Mouse (Mus musculus): Measurements from ENCODE around the gene Nfkbib. TPM values are rescaled to one million over a fixed set of nuclear protein-coding genes. Genes with fewer than 3 reads are reported as not detected.
A peak's percentile ranks its signal among the peaks of the same experiment; 100 is the strongest.

The Nfkbib gene
- polyA plus RNA-seq, 1 experiment from 2014 or later = 50.5 TPM

- 84% methylated on average over 12 of the region's 12 CpGs for WGBS
Measured at GRCm38 (mm10) chr7:28774164-28774563, 6.9 kb upstream of the Nfkbib start.

DNA sequence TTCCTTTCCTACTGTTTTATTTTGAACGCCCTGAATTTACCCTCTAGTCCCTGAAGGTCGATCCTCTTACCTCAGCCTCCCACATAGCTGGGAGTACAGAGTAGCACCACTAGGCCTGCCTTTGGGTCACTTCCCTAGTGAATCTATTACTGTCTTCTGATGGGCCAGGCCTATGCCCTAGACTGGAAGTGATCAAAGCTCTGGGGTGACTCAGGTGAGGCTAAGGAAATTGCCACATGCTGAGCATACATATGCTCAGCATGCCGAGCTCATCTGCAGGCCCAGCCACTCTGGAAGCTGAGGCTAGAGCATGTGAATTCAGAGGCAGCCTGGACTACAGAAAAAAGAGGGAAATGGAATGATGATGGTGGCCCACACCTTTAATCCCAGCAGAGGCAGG, 5.9 kb upstream of the Nfkbib start:
- Histone ChIP-seq H3K4me1 (no peaks in the 10 kb centered on the region), H3K27ac (no peak overlapping the region), H3K9me3 (replicated peaks) (no peaks in the 10 kb centered on the region), H3K36me3 (peaks cover 44% of the 10 kb centered on the region), H3K27me3 (ENCODE audit: low read depth, poor library complexity, severe bottlenecking) (no peaks in the 10 kb centered on the region), H3K4me3 (no peak overlapping the region)
- no peak for DNase-seq (ENCODE audit: low spot score)
- 82% methylated on average over 3 of the region's 3 CpGs for WGBS

More at GRCm38 (mm10) chr7:28774164-28774563, 6.9 kb upstream of the Nfkbib start:
- no peak overlapping the region for H3K4me3 ChIP-seq
- no peaks in the 10 kb centered on the region for H3K9me3 ChIP-seq (replicated peaks)
- no peaks in the 10 kb centered on the region for H3K27me3 ChIP-seq (ENCODE audit: low read depth, poor library complexity, severe bottlenecking)
- DNase-seq (ENCODE audit: low spot score) = no peak
- peaks cover 48% of the 10 kb centered on the region for H3K36me3 ChIP-seq
- no peaks in the 10 kb centered on the region for H3K4me1 ChIP-seq
- H3K27ac ChIP-seq = peak overlapping the region; percentile 9; the same call in 1 of the 2 replicates

DNA sequence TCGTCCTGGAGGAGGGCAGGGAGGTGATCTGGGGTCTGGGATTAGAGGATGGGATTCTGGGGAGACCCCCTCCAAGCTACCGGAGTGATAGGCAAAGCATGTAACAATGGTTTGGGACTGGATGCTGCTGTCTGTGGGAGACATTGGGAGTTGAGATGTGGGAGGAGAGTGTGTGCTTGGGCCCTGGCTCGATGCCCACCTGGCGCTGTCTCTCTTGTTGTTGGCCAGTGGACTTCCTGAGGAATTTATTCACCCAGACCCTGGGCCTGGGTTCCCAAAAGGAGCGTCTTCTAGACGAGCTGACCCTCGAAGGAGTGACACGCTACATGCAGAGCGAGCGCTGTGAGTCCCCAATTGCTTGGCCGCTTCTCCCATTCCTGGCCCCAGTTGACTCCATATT, 4.6 kb upstream of the Nfkbib start:
- no peak overlapping the region for H3K4me3 ChIP-seq
- peaks cover 11% of the 10 kb centered on the region for H3K4me1 ChIP-seq
- H3K27me3 ChIP-seq (ENCODE audit: low read depth, poor library complexity, severe bottlenecking) = no peaks in the 10 kb centered on the region
- no peak overlapping the region for H3K27ac ChIP-seq
- 93% methylated on average over 11 of the region's 11 CpGs for WGBS
- H3K9me3 ChIP-seq (replicated peaks) = no peaks in the 10 kb centered on the region
- DNase-seq (ENCODE audit: low spot score) = no peak
- H3K36me3 ChIP-seq = peaks cover 34% of the 10 kb centered on the region

- H3K9me3 ChIP-seq (replicated peaks) = no peaks in the 10 kb centered on the region
- 92% methylated on average over 3 of the region's 3 CpGs for WGBS
- H3K4me1 ChIP-seq = peaks cover 21% of the 10 kb centered on the region
- no peaks in the 10 kb centered on the region for H3K27me3 ChIP-seq (ENCODE audit: low read depth, poor library complexity, severe bottlenecking)
- no peak for DNase-seq (ENCODE audit: low spot score)
- peaks cover 27% of the 10 kb centered on the region for H3K36me3 ChIP-seq
- no peak overlapping the region for H3K27ac ChIP-seq
- H3K4me3 ChIP-seq = no peak overlapping the region
Measured at GRCm38 (mm10) chr7:28770309-28770708, 3.0 kb upstream of the Nfkbib start.

DNA sequence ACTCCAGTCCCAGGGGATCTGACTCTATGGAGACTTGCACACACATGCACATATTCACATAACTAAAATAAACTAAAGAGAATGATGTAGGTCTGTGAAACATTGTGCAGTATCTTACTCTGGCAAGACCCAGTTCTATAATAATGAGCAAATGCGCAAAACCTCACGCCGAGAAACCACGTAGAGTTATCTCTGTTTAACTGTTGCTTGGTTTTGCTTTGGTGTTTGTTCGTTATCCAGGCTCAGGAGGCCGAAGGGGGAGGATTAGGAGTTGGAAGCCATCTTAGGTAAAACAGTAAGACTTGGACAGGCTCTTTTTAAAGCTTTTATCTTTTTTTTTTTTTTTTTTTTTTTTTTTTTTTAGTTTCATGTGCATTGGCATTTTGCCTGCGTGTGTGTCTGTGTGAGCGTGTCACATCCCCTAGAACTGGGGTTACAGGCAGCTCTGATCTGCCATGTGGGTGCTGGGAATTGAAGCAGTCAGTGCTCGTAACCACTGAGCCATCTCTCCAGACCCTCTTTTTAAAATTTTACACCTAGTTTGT, 2.2 kb upstream of the Nfkbib start:
- H3K27ac ChIP-seq = no peak overlapping the region
- no peak for DNase-seq (ENCODE audit: low spot score)
- WGBS = 95% methylated on average over 9 of the region's 9 CpGs

GRCm38 (mm10) chr7:28766910-28767309, 402 bp downstream of the Nfkbib start:
- peaks cover 27% of the 10 kb centered on the region for H3K4me1 ChIP-seq
- peak overlapping the region; percentile 83 for H3K4me3 ChIP-seq
- H3K27me3 ChIP-seq (ENCODE audit: low read depth, poor library complexity, severe bottlenecking) = no peaks in the 10 kb centered on the region
- no peaks in the 10 kb centered on the region for H3K9me3 ChIP-seq (replicated peaks)
- DNase-seq (ENCODE audit: low spot score) = no peak
- WGBS = 8% methylated on average over 14 of the region's 14 CpGs
- H3K27ac ChIP-seq = peak overlapping the region; percentile 78
- peaks cover 12% of the 10 kb centered on the region for H3K36me3 ChIP-seq

More for the DNA sequence above, 2.2 kb upstream of the Nfkbib start:
- no peaks in the 10 kb centered on the region for H3K27me3 ChIP-seq (ENCODE audit: low read depth, poor library complexity, severe bottlenecking)
- H3K36me3 ChIP-seq = peaks cover 21% of the 10 kb centered on the region
- no peaks in the 10 kb centered on the region for H3K9me3 ChIP-seq (replicated peaks)
- H3K4me3 ChIP-seq = no peak overlapping the region
- peaks cover 27% of the 10 kb centered on the region for H3K4me1 ChIP-seq

DNA sequence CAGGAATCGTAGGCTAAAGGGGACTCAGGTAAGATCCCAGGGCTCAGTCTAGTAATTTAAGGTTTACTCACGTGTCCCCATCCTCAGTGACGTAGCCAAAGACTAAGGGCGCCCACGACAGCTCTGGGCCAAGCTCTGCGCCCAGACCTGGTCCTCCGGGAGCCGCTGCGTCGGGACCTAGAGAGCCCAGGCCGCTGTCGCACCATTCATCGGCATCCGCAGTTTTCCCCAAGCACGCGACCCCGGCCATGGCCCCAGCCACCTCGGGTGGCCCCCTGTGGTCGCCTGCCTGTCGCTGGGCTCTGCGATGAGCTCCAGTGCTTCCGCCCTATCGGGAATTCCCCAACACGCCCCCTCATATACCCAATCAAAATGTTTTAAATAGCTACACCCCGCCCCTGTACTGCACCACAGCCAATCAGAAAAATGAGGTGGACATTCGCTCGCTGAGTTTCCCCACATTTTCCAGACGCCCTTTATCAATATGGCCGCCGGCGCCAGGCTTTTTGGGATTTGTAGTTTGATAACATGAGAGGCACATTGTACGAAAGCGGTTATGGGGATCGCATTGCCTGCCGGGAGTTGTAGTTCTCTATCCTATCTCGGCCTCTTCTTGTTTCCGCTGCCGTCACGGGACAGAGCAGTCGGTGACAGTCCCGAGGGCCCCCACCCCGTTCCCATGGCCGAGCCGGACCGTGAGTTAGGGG, 986 bp downstream of the Nfkbib start, which contains the start of gene Sirt2:
Gene Sirt2 (plus strand): TSS at position 563 of the 707 bp plus-strand sequence.
- H3K4me3 ChIP-seq = peak within 1 kb of the TSS; percentile 83
- under 1% methylated on average over 45 of the region's 45 CpGs for WGBS
- H3K4me1 ChIP-seq = peaks cover 27% of the 10 kb centered on the region
- DNase-seq (ENCODE audit: low spot score) = peak; percentile 91
- H3K27me3 ChIP-seq (ENCODE audit: low read depth, poor library complexity, severe bottlenecking) = no peaks in the 10 kb centered on the region
- peak within 1 kb of the TSS; percentile 81 for H3K27ac ChIP-seq
- H3K9me3 ChIP-seq (replicated peaks) = no peaks in the 10 kb centered on the region
- H3K36me3 ChIP-seq = peaks cover 17% of the 10 kb centered on the region

DNA sequence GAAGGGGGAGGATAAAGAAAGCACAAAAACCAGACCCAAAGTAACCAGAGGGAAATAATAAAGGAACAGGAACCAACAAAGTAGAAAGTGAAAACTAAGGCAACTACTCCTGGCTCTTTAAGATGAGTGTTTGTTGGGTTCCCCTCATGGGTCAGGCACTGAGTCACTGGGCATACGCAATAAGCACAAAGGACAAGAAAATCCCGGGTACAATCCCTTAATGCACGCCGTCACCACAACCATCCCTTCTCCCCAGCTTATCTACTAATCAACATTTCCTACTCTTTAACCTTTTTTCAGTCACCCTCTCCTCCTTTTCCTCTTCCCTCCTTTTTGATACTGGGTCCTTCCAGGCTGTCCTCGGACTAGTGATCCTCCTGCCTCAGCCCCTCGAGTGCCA, 2.1 kb downstream of the Nfkbib start:
- WGBS = 86% methylated on average over 6 of the region's 6 CpGs
- DNase-seq (ENCODE audit: low spot score) = no peak
- Histone ChIP-seq H3K27me3 (ENCODE audit: low read depth, poor library complexity, severe bottlenecking) (no peaks in the 10 kb centered on the region), H3K9me3 (replicated peaks) (no peaks in the 10 kb centered on the region), H3K4me3 (peak overlapping the region; percentile 83), H3K27ac (no peak overlapping the region), H3K36me3 (peaks cover 29% of the 10 kb centered on the region), H3K4me1 (peaks cover 27% of the 10 kb centered on the region)

DNA sequence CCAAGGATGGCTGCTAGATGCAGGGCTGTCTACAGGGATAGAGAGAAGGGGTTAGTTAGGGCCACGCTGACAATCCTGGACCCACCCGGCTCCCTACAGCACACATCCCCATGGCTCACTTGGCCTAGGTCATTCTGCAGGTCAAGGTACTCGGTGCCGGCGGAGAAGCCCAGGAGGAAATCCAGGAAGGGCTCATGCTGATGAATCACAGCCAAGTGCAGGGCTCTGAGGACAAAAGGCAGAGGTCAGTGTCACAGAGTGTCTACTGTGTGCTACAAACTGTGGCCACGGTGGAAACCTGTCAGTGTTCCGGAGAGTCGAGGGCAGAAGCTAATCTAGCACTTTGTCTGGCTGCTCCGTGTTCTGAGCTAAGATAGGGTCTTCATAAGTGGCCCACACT, 5.4 kb downstream of the Nfkbib start:
- Histone ChIP-seq H3K27ac (no peak overlapping the region), H3K36me3 (peaks cover 51% of the 10 kb centered on the region), H3K4me3 (no peak overlapping the region), H3K4me1 (peaks cover 16% of the 10 kb centered on the region), H3K27me3 (ENCODE audit: low read depth, poor library complexity, severe bottlenecking) (peaks cover 5% of the 10 kb centered on the region), H3K9me3 (replicated peaks) (no peaks in the 10 kb centered on the region)
- DNase-seq (ENCODE audit: low spot score) = no peak
- 93% methylated on average over 9 of the region's 9 CpGs for WGBS

- Histone ChIP-seq H3K27ac (no peak overlapping the region), H3K36me3 (peaks cover 61% of the 10 kb centered on the region)
- WGBS = 85% methylated on average over 13 of the region's 13 CpGs
Measured at GRCm38 (mm10) chr7:28758623-28759022, 8.7 kb downstream of the Nfkbib start.

GRCm38 (mm10) chr7:28756079-28756478, 11.2 kb downstream of the Nfkbib start, which contains the start of gene Ccer2:
Gene Ccer2 (plus strand): TSS chr7:28756174.
- H3K4me3 ChIP-seq = peak within 1 kb of the TSS; percentile 25; the same call in 1 of the 2 replicates
- DNase-seq (ENCODE audit: low spot score) = peak; percentile 47
- no peak within 1 kb of the TSS for H3K27ac ChIP-seq
- H3K36me3 ChIP-seq = peaks cover 64% of the 10 kb centered on the region
- H3K9me3 ChIP-seq (replicated peaks) = no peaks in the 10 kb centered on the region
- WGBS = 4% methylated on average over 17 of the region's 17 CpGs
- peaks cover 10% of the 10 kb centered on the region for H3K4me1 ChIP-seq
- peaks cover 24% of the 10 kb centered on the region for H3K27me3 ChIP-seq (ENCODE audit: low read depth, poor library complexity, severe bottlenecking)

More at GRCm38 (mm10) chr7:28758623-28759022, 8.7 kb downstream of the Nfkbib start:
- H3K4me1 ChIP-seq = peaks cover 10% of the 10 kb centered on the region
- no peak overlapping the region for H3K4me3 ChIP-seq
- H3K9me3 ChIP-seq (replicated peaks) = no peaks in the 10 kb centered on the region
- DNase-seq (ENCODE audit: low spot score) = no peak
- peaks cover 24% of the 10 kb centered on the region for H3K27me3 ChIP-seq (ENCODE audit: low read depth, poor library complexity, severe bottlenecking)

DNA sequence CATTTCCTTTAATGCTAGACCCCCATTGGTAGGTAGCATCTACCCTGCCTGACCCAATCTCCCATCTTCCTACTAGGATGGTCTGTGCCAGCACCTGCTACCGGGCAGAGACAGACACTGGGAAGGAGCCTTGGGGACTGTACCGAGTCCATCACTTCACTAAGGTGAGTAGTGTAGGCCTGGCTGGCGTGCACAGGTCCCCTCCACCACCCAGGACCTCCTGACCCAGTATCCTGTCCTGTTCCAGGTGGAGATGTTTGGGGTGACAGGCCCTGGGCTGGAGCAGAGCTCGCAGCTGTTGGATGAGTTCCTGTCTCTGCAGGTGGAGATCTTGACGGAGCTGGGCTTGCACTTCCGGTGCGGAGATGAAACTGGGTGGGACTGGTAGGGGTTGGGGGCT, 17.4 kb downstream of the Nfkbib start:
- Histone ChIP-seq H3K36me3 (peaks cover 87% of the 10 kb centered on the region), H3K27me3 (ENCODE audit: low read depth, poor library complexity, severe bottlenecking) (no peaks in the 10 kb centered on the region), H3K27ac (no peak overlapping the region), H3K9me3 (replicated peaks) (no peaks in the 10 kb centered on the region), H3K4me3 (no peak overlapping the region), H3K4me1 (0 out of 2 replicates have a peak, but pooled peaks cover 3% of the 10 kb centered on the region)
- WGBS = 93% methylated on average over 7 of the region's 7 CpGs
- DNase-seq (ENCODE audit: low spot score) = no peak

DNA sequence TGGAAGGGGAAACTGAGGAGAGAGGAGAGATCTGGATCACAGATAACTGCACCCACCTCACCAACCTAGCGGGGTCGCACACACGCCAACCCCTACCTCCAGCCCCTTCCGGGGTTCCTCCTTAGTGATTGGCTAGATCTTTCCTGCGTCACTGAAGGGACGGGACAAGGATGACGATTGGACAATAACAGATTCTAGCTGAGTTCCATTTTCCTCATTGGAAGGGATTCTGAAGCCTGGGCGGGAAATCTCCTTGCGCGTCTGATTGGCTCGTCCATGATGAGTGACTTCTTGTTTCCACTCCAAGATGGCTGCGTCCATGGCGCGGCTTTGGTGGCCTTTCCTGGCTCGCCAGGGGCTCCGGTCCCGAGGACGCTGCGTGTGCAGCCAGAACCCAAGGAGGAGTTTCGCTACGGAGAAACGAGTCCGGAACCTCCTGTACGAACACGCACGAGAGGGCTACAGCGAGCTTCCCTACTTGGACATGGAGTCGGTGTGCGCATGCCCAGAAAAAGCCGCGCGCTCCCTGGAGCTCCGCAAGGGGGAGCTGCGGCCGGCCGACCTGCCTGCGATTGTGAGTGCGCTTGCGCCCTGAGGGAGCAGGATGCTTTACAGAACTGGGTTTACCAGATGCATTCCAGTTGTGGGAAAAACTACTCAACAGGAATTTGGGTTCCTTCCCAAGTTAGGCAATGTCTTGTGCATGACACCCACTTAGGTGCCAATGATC, 25.4 kb downstream of the Nfkbib start, which contains the start of the genes Mrps12 and Sars2:
Gene Mrps12 (minus strand): TSS at position 112 of the 730 bp plus-strand sequence.
Gene Sars2 (plus strand): TSS at position 284 of the 730 bp plus-strand sequence.
- Histone ChIP-seq H3K4me1 (peaks cover 13% of the 10 kb centered on the region), H3K27ac (peak within 1 kb of the TSS; percentile 95), H3K27me3 (ENCODE audit: low read depth, poor library complexity, severe bottlenecking) (no peaks in the 10 kb centered on the region), H3K9me3 (replicated peaks) (no peaks in the 10 kb centered on the region), H3K4me3 (peak within 1 kb of the TSS; percentile 73), H3K36me3 (peaks cover 65% of the 10 kb centered on the region)
- WGBS = under 1% methylated on average over 39 of the region's 39 CpGs
- peak; percentile 96 for DNase-seq (ENCODE audit: low spot score)

Measured in limb, embryonic 10.5 days (tissue).